Mouse (Mus musculus) colon, adult 2 months (tissue): ENCODE data around the gene Smcp. TPM values are rescaled to one million over a fixed set of nuclear protein-coding genes. Genes with fewer than 3 reads are reported as not detected.

Experiments used
- polyA plus RNA-seq: library from polyadenylated mRNA; depleted of rRNA; stranded (reverse); fragments of >200 nt; gene quantifications from 2 replicates; pipeline ENCODE4 v1.2.3, GENCODE M21; 2012; rRNA removed

The Smcp gene
- polyA plus RNA-seq, result not detected in 2 replicates

DNA sequence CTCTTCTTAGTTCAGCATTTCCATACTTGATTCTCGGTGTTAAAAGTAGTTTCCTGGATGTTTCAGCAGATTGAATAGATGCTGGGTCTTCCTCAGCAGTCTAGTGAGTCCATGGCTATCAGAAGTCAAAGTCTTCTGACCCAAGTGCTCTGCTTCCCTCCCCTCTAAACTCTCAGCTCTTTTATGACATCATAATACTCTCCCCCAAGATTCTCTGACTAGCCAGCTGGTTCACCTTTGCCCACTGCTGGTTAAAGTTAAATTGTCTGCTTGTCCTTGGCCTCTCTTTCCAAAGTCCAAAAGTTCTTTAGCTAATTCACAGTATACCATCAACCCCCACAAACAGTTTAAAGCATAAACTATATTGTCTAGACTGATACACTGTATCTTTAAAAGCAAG lies at the start of gene Smcp:
Smcp (minus strand) TSS at position 140 of the 400 bp plus-strand sequence.

DNA sequence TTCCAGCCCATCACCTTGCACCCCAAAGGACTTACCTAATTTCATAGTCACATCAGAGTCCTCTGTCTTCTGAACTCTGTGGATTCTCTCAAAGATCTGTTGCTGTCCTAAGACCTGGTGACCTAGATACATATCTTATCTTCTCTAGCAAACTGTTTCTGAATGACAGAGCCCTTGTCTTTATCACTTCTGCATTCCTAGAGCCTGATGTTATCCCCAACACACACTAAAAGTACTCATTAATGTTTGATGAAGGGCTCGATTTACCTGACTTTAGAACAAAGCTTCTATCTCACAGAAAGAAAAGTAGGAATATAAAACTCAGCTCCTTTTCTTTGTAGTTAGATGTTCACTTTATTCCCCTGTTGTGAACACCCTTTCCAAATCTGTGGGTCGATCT lies 32.8 kb upstream of the Smcp start, which contains the start of gene Lce6a:
Lce6a (minus strand) TSS at position 101 of the 400 bp plus-strand sequence.

DNA sequence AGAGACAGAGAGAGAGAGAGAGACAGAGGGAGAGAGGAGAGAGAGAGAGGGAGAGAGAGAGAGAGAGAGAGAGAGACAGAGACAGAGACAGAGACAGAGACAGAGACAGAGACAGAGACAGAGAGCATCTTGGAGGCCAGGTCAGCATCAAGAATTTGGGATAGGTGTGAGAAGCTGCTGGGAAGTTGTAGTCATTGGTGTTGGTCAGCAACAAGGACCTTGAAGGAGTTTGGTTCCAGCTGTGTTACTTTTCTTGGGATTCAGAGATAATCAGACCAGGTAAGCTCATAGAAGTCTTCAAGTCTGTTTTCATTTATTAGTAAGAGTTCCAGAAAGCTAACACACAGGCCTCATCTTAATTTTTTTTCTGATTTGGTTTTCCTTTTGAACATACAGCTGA lies 18.6 kb upstream of the Smcp start, which contains the start of gene 2210017I01Rik:
2210017I01Rik (minus strand) TSS at position 101 of the 400 bp plus-strand sequence.

GRCm38 (mm10) chr3:92573449-92574041 lies 15.3 kb downstream of the Smcp start, which contains the start of gene Ivl:
Gene Ivl, minus strand, starts transcription at chr3:92573735.

GRCm38 (mm10) chr3:92534411-92534810 lies 54.4 kb downstream of the Smcp start, which contains the start of gene 2310046K23Rik:
Gene 2310046K23Rik, minus strand, starts transcription at chr3:92534511.

Other genes with a start within 250 kb of the Smcp start
- not detected in 2 replicates for gene Sprr2d, start 249.9 kb downstream of the Smcp start, polyA plus RNA-seq
- gene Sprr2e, start 236.9 kb downstream of the Smcp start, polyA plus RNA-seq, result not detected in 2 replicates
- gene Sprr2f, start 223.8 kb downstream of the Smcp start, polyA plus RNA-seq, result not detected in 2 replicates
- gene Sprr2h, start 203.3 kb downstream of the Smcp start, polyA plus RNA-seq, result 0.22 TPM in 1 of 2 replicates, not detected in the other
- not detected in 2 replicates for gene Sprr2i, start 181.0 kb downstream of the Smcp start, polyA plus RNA-seq
- gene Sprr2j-ps, start 170.9 kb downstream of the Smcp start, polyA plus RNA-seq, result not detected in 2 replicates
- gene Gm9774, start 159.6 kb downstream of the Smcp start, polyA plus RNA-seq, result 4.5 and 8.2 TPM in 2 replicates
- gene Sprr2k, start 156.4 kb downstream of the Smcp start, polyA plus RNA-seq, result not detected in 2 replicates
- not detected in 2 replicates for gene Sprr1b, start 150.2 kb downstream of the Smcp start, polyA plus RNA-seq
- gene Sprr3, start 130.3 kb downstream of the Smcp start, polyA plus RNA-seq, result not detected in 2 replicates
- gene Sprr1a, start 103.1 kb downstream of the Smcp start, polyA plus RNA-seq, result 27.3 and 33.0 TPM in 2 replicates
- not detected in 2 replicates for gene Sprr4, start 88.5 kb downstream of the Smcp start, polyA plus RNA-seq
- not detected in 2 replicates for gene 2310046K23Rik, start 54.5 kb downstream of the Smcp start, polyA plus RNA-seq
- gene Ivl, start 15.3 kb downstream of the Smcp start, polyA plus RNA-seq, result not detected in 2 replicates
- not detected in 2 replicates for gene 2210017I01Rik, start 18.5 kb upstream of the Smcp start, polyA plus RNA-seq
- not detected in 2 replicates for gene Lce6a, start 32.7 kb upstream of the Smcp start, polyA plus RNA-seq
- not detected in 2 replicates for gene Lce1a1, start 59.3 kb upstream of the Smcp start, polyA plus RNA-seq
- gene Lce1b, start 67.9 kb upstream of the Smcp start, polyA plus RNA-seq, result not detected in 2 replicates
- not detected in 2 replicates for gene Lce1a2, start 81.3 kb upstream of the Smcp start, polyA plus RNA-seq
- gene Lce1c, start 90.2 kb upstream of the Smcp start, polyA plus RNA-seq, result not detected in 2 replicates
- not detected in 2 replicates for gene Lce1d, start 98.2 kb upstream of the Smcp start, polyA plus RNA-seq
- not detected in 2 replicates for gene Lce1e, start 120.1 kb upstream of the Smcp start, polyA plus RNA-seq
- gene Lce1f, start 131.4 kb upstream of the Smcp start, polyA plus RNA-seq, result not detected in 2 replicates
- gene Gm38119, start 150.1 kb upstream of the Smcp start, polyA plus RNA-seq, result not detected in 2 replicates
- gene Lce1g, start 163.3 kb upstream of the Smcp start, polyA plus RNA-seq, result not detected in 2 replicates
- not detected in 2 replicates for gene Lce1h, start 176.1 kb upstream of the Smcp start, polyA plus RNA-seq
- not detected in 2 replicates for gene Lce1i, start 189.9 kb upstream of the Smcp start, polyA plus RNA-seq
- gene Lce1j, start 201.5 kb upstream of the Smcp start, polyA plus RNA-seq, result not detected in 2 replicates
- gene Lce1k, start 218.9 kb upstream of the Smcp start, polyA plus RNA-seq, result not detected in 2 replicates
- gene Kprp, start 238.2 kb upstream of the Smcp start, polyA plus RNA-seq, result not detected in 2 replicates